ENCODE assay signal across 8 mouse cellular contexts in genomic region chr9:95559936-95560735, GRCm38 (mm10). TPM values are rescaled to one million over a fixed set of nuclear protein-coding genes. Genes with fewer than 3 reads are reported as not detected.
DNase-seq lines count a peak whose midpoint lies in the region; ATAC-seq and TF ChIP-seq lines count a peak whose summit lies in the region.

No protein-coding gene starts in this region.

- peak; percentile 27 for ATAC-seq in erythroid progenitor cell, adult 5-6 weeks (replicated peaks; ENCODE audit: low FRiP score, poor library complexity, severe bottlenecking)
- ATAC-seq in liver, postnatal 0 days: peak; percentile 32

- peak; percentile 83 for DNase-seq in MEL (ENCODE audit: low read depth, low spot score)
- peak; percentile 79 for DNase-seq in brain, embryonic 14.5 days (ENCODE audit: low read depth)
- DNase-seq in hindbrain, embryonic 10.5 days (ENCODE audit: low spot score): no peak
- DNase-seq in layer of hippocampus, adult 8-10 months (ENCODE audit: low spot score in 2 of 2): peak; percentile 40 to 63
- peak; percentile 67 for DNase-seq in liver, postnatal 0 days
- peak; percentile 60 to 64 for DNase-seq in spleen, postnatal 10 days (ENCODE audit: low spot score in 2 of 2)
- no peak for DNase-seq in c-Kit-positive CD71-positive TER-119-positive erythroid progenitor cells, embryonic 14.5 days (ENCODE audit: low spot score)

- peaks cover 16 to 38% of the 10 kb centered on the region in 2 experiments for H3K4me1 ChIP-seq in MEL (ENCODE audit: control insufficient read depth in 1 of 2, insufficient read depth in 2 of 2, low read length in 2 of 2)
- H3K4me1 ChIP-seq in hindbrain, embryonic 10.5 days (replicated peaks): peaks cover 19% of the 10 kb centered on the region
- peaks cover 35% of the 10 kb centered on the region for H3K4me1 ChIP-seq in liver, postnatal 0 days (ENCODE audit: insufficient read depth)

- TF ChIP-seq EP300 in MEL (IDR thresholded peaks at IDR 0.05; ENCODE audit: low read depth in 1 of 2, low read length in 2 of 2): no peak
- TF ChIP-seq EP300 in liver, postnatal 0 days (IDR thresholded peaks at IDR 0.05; ENCODE audit: low read depth): no peak

- WGBS in hindbrain, embryonic 10.5 days: 13% methylated on average over 78 of the region's 78 CpGs
- 6% methylated on average over 70 of the region's 78 CpGs for WGBS in liver, postnatal 0 days (ENCODE audit: insufficient replicate concordance)

- peak overlapping the region; percentile 88 for H3K9ac ChIP-seq in MEL (ENCODE audit: control insufficient read depth, low read depth, low read length, poor library complexity, severe bottlenecking)
- peak overlapping the region; percentile 77 for H3K9ac ChIP-seq in liver, postnatal 0 days (replicated peaks)

- TF ChIP-seq CTCF in MEL (IDR thresholded peaks at IDR 0.05 in 2 of 3, conservative IDR thresholded peaks at IDR 0.05 in 1 of 3; ENCODE audit: control insufficient read depth in 1 of 3, insufficient read depth in 1 of 3, low read depth in 2 of 3, low read length in 3 of 3, poor library complexity in 1 of 3, severe bottlenecking in 1 of 3): 0 out of 6 replicates have a peak, but pooled peaks of 1 of the 3 experiments have one; percentile 2
- no peak for TF ChIP-seq CTCF in brain, embryonic 14.5 days (IDR thresholded peaks at IDR 0.05; ENCODE audit: borderline replicate concordance, extremely low read depth, insufficient read depth, insufficient read length)
- TF ChIP-seq CTCF in liver, postnatal 0 days (IDR thresholded peaks at IDR 0.05; ENCODE audit: low read depth): no peak

- TF ChIP-seq POLR2A in MEL (IDR thresholded peaks at IDR 0.05; ENCODE audit: control insufficient read depth in 1 of 2, insufficient read depth in 1 of 2, low read depth in 1 of 2, low read length in 2 of 2, poor library complexity in 1 of 2): peak; percentile 42 to 54; a peak in 2 of 4 replicates
- TF ChIP-seq POLR2A in brain, embryonic 14.5 days (IDR thresholded peaks at IDR 0.05; ENCODE audit: borderline replicate concordance, extremely low read depth, insufficient read depth, insufficient read length, poor library complexity, severe bottlenecking): no peak

- H3K9me3 ChIP-seq in MEL (replicated peaks; ENCODE audit: insufficient read depth, low read length): no peaks in the 10 kb centered on the region
- H3K9me3 ChIP-seq in hindbrain, embryonic 10.5 days: no peaks in the 10 kb centered on the region
- H3K9me3 ChIP-seq in liver, postnatal 0 days (ENCODE audit: low read length): no peaks in the 10 kb centered on the region

- no peak for TF ChIP-seq RAD21 in MEL (IDR thresholded peaks at IDR 0.05; ENCODE audit: low read depth, low read length)

- H3K79me2 ChIP-seq in MEL (ENCODE audit: control insufficient read depth, insufficient read depth, low read length, poor library complexity): peaks cover 58% of the 10 kb centered on the region

- H3K36me3 ChIP-seq in MEL (ENCODE audit: control insufficient read depth in 1 of 2, insufficient read depth in 2 of 2, low read length in 2 of 2): peaks cover 2 to 54% of the 10 kb centered on the region in 2 experiments; a peak in 3 of 4 replicates
- H3K36me3 ChIP-seq in hindbrain, embryonic 10.5 days: no peaks in the 10 kb centered on the region
- peaks cover 3% of the 10 kb centered on the region; the same call in 1 of the 2 replicates for H3K36me3 ChIP-seq in liver, postnatal 0 days (replicated peaks; ENCODE audit: insufficient read depth, low read length)

- peak overlapping the region; percentile 86 for H3K4me2 ChIP-seq in liver, postnatal 0 days (ENCODE audit: low read depth, low read length)

- peak overlapping the region; percentile 58 for H3K27ac ChIP-seq in MEL (ENCODE audit: control insufficient read depth, low read depth, low read length)
- peak overlapping the region; percentile 81 for H3K27ac ChIP-seq in hindbrain, embryonic 10.5 days
- H3K27ac ChIP-seq in liver, postnatal 0 days (ENCODE audit: low read depth): peak overlapping the region; percentile 86

- peak overlapping the region; percentile 54 to 72 for H3K4me3 ChIP-seq in MEL (ENCODE audit: control insufficient read depth in 1 of 2, insufficient read depth in 1 of 2, low read depth in 2 of 2, low read length in 2 of 2)
- H3K4me3 ChIP-seq in hindbrain, embryonic 10.5 days: peak overlapping the region; percentile 69
- H3K4me3 ChIP-seq in liver, postnatal 0 days (ENCODE audit: low read depth, low read length): peak overlapping the region; percentile 70

- no peaks in the 10 kb centered on the region for H3K27me3 ChIP-seq in MEL (ENCODE audit: control insufficient read depth in 1 of 2, insufficient read depth in 2 of 2, low read length in 2 of 2)
- peaks cover 93% of the 10 kb centered on the region for H3K27me3 ChIP-seq in hindbrain, embryonic 10.5 days (ENCODE audit: insufficient read depth, poor library complexity, severe bottlenecking)
- H3K27me3 ChIP-seq in liver, postnatal 0 days (ENCODE audit: insufficient read depth, low read length): peaks cover 22% of the 10 kb centered on the region; the same call in 1 of the 2 replicates

TF ChIP-seq in MEL, 35 proteins besides CTCF, POLR2A, EP300 and RAD21:
- no peak for TF ChIP-seq MAFK (IDR thresholded peaks at IDR 0.05; ENCODE audit: borderline replicate concordance, low read depth, low read length)
- no peak for TF ChIP-seq POLR2AphosphoS5 (IDR thresholded peaks at IDR 0.05; ENCODE audit: borderline replicate concordance, low read depth, low read length)
- TF ChIP-seq ZC3H11A (IDR thresholded peaks at IDR 0.05; ENCODE audit: low read depth, low read length): no peak
- peak; percentile 93 for TF ChIP-seq MYC (IDR thresholded peaks at IDR 0.05; ENCODE audit: low read depth, low read length)
- no peak for TF ChIP-seq CHD2 (IDR thresholded peaks at IDR 0.05; ENCODE audit: low read length)
- TF ChIP-seq SIN3A (IDR thresholded peaks at IDR 0.05; ENCODE audit: low read length): 0 out of 2 replicates have a peak, but pooled peaks have one; percentile 24
- no peak for TF ChIP-seq USF2 (IDR thresholded peaks at IDR 0.05; ENCODE audit: borderline replicate concordance in 1 of 2, insufficient read depth in 1 of 2, low read depth in 1 of 2, low read length in 2 of 2)
- peak; percentile 79 for TF ChIP-seq USF1 (IDR thresholded peaks at IDR 0.05; ENCODE audit: low read depth, low read length)
- TF ChIP-seq NRF1 (IDR thresholded peaks at IDR 0.05; ENCODE audit: insufficient read depth, low read depth, low read length, poor library complexity, severe bottlenecking): peak; percentile 83
- peak; percentile 33; the same call in 1 of the 2 replicates for TF ChIP-seq HCFC1 (IDR thresholded peaks at IDR 0.05; ENCODE audit: low read depth, low read length)
- TF ChIP-seq ZKSCAN1 (IDR thresholded peaks at IDR 0.05; ENCODE audit: low read depth, low read length): no peak
- TF ChIP-seq JUND (IDR thresholded peaks at IDR 0.05; ENCODE audit: low read depth, low read length): no peak
- no peak for TF ChIP-seq E2F4 (IDR thresholded peaks at IDR 0.05; ENCODE audit: borderline replicate concordance, low read depth, low read length)
- peak; percentile 92 for TF ChIP-seq MXI1 (IDR thresholded peaks at IDR 0.05; ENCODE audit: low read depth, low read length)
- TF ChIP-seq SMC3 (IDR thresholded peaks at IDR 0.05; ENCODE audit: low read depth, low read length): no peak
- no peak for TF ChIP-seq TCF12 (IDR thresholded peaks at IDR 0.05; ENCODE audit: low read depth, low read length)
- peak; percentile 98 for TF ChIP-seq MAX (IDR thresholded peaks at IDR 0.05; ENCODE audit: low read length)
- TF ChIP-seq TAL1 (IDR thresholded peaks at IDR 0.05; ENCODE audit: low read length): no peak
- TF ChIP-seq TBP (IDR thresholded peaks at IDR 0.05; ENCODE audit: low read depth, low read length): no peak
- TF ChIP-seq ZMIZ1 (IDR thresholded peaks at IDR 0.05; ENCODE audit: low read depth, low read length): 0 out of 2 replicates have a peak, but pooled peaks have one; percentile 30
- no peak for TF ChIP-seq POLR2AphosphoS2 (IDR thresholded peaks at IDR 0.05; ENCODE audit: low read length)

RNA-seq across cellular contexts. Expression of gene Paqr9, which starts 0.7 kb away (rescaled TPM):
- 13.4 and 18.0 TPM in 2 replicates for total RNA-seq in MEL (2012; rRNA removed)
- 10 to 100 TPM; 24.8 to 46.0 TPM for polyA plus RNA-seq in MEL (2012; ENCODE audit: insufficient read depth in 1 of 2, insufficient read length in 2 of 2, low read depth in 1 of 2, low replicate concordance in 2 of 2, missing spikeins in 1 of 2)
- 6.5 and 9.6 TPM in 2 replicates for polyA plus RNA-seq in brain, embryonic 14.5 days (2012; rRNA removed)
- total RNA-seq in erythroid progenitor cell, adult 5-6 weeks (2015; ENCODE audit: low replicate concordance): 84.0 and 109 TPM in 2 replicates
- 100 and 101 TPM in 2 replicates for total RNA-seq in erythroid progenitor cell, adult 5-6 weeks (2017; ENCODE audit: low replicate concordance)
- polyA plus RNA-seq in hindbrain, embryonic 10.5 days (2016; fragmentation: Nextera tagmentation; extraction: Ambion mirVana): 0.14 and 0.18 TPM in 2 replicates
- total RNA-seq in layer of hippocampus, adult 8-10 months (2022): 10 to 100 TPM; 34.3 to 44.9 (median 38.3) TPM
- 63.6 and 68.7 TPM in 2 replicates for polyA plus RNA-seq in liver, postnatal 0 days (2015; fragmentation: Nextera tagmentation; extraction: Ambion mirVana)

RNA-seq across cellular contexts. Expression of gene U2surp, which starts 48.3 kb away (rescaled TPM):
- 69.0 and 70.8 TPM in 2 replicates for total RNA-seq in MEL (2012; rRNA removed)
- polyA plus RNA-seq in MEL (2012; ENCODE audit: insufficient read depth in 1 of 2, insufficient read length in 2 of 2, low read depth in 1 of 2, low replicate concordance in 2 of 2, missing spikeins in 1 of 2): 100 to 1,000 TPM in 1 of 2 experiments, 10 to 100 TPM in 1; 72.1 to 244 TPM
- polyA plus RNA-seq in brain, embryonic 14.5 days (2012; rRNA removed): 28.0 and 35.1 TPM in 2 replicates
- 75.0 and 83.4 TPM in 2 replicates for total RNA-seq in erythroid progenitor cell, adult 5-6 weeks (2015; ENCODE audit: low replicate concordance)
- total RNA-seq in erythroid progenitor cell, adult 5-6 weeks (2017; ENCODE audit: low replicate concordance): 85.3 and 99.3 TPM in 2 replicates
- polyA plus RNA-seq in hindbrain, embryonic 10.5 days (2016; fragmentation: Nextera tagmentation; extraction: Ambion mirVana): 101 and 129 TPM in 2 replicates
- total RNA-seq in layer of hippocampus, adult 8-10 months (2022): 10 to 100 TPM; 67.0 to 77.9 (median 74.8) TPM
- polyA plus RNA-seq in liver, postnatal 0 days (2015; fragmentation: Nextera tagmentation; extraction: Ambion mirVana): 56.5 and 60.9 TPM in 2 replicates

Comparison
In these comparisons a context has a peak if more than half of its experiments do, and no peak if none do; other contexts are left out.
1. DNase-seq: peak in MEL (single experiment), brain, embryonic 14.5 days (single experiment), layer of hippocampus, adult 8-10 months (2 of 2), liver, postnatal 0 days (single experiment) and spleen, postnatal 10 days (2 of 2); none in hindbrain, embryonic 10.5 days (single experiment) and c-Kit-positive CD71-positive TER-119-positive erythroid progenitor cells, embryonic 14.5 days (single experiment).
2. Peak in every context shown above with its lines, with median percentiles within 50 percentile points of each other: H3K27ac ChIP-seq and H3K4me3 ChIP-seq.